Comparison of ENCODE assay signal across 1 mouse cellular context in the genomic region with DNA sequence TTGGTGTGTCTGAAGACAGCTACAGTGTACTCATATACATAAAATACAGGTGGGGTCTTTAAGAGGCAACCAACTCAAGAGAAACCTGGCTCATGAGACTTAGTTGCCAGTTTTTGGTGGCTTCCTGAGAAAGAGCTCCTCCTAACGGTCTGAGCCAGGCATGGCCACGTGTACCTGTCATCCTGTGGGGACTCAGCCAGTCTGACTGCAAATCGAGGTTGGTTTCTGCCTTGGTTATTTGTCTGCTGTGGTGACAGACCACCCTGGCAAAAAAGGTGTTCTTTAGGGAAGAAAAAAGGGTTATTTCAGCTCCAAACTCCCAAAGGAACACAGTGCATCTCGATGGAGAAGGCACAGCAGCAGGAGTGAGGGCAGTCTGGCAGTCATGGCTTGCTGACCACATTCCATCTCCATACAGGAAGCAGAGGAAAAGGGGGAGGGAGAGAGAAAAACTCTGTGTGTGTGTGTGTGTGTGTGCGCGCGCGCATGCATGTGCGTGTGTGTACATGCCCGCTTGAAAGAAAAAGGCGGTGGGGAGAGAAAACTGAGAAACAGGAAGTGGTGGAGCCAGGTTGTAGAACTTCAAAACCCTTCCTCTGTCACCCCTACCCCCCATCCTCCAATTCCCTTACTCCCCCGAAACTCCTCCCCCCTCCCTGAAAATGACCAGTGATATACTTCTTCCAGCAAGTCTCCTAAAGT.
TF ChIP-seq lines count a peak whose summit lies in the region.

No protein-coding gene starts in this region.

TF ChIP-seq in MEL, 35 proteins besides CTCF, POLR2A, EP300 and RAD21 (continued from another document):
- TF ChIP-seq NRF1 (IDR thresholded peaks at IDR 0.05; ENCODE audit: insufficient read depth, low read depth, low read length, poor library complexity, severe bottlenecking) (no peak), POLR2AphosphoS5 (IDR thresholded peaks at IDR 0.05; ENCODE audit: borderline replicate concordance, low read depth, low read length) (no peak), MAFK (IDR thresholded peaks at IDR 0.05; ENCODE audit: borderline replicate concordance, low read depth, low read length) (no peak), BHLHE40 (IDR thresholded peaks at IDR 0.05; ENCODE audit: borderline replicate concordance, low read depth, low read length) (no peak)
